Mouse (Mus musculus): Measurements from ENCODE around the gene Kcne2. TPM values are rescaled to one million over a fixed set of nuclear protein-coding genes. Genes with fewer than 3 reads are reported as not detected.

Kcne2 gene
- polyA plus RNA-seq (2016; fragmentation: Nextera tagmentation; extraction: Ambion mirVana) = 0.13 TPM in 1 of 2 replicates, not detected in the other

- no peak for ATAC-seq
- Histone ChIP-seq H3K4me3 (no peak within 1 kb of the TSS), H3K36me3 (no peaks in the 10 kb centered on the region), H3K27me3 (replicated peaks) (peaks cover 23% of the 10 kb centered on the region), H3K9ac (no peak within 1 kb of the TSS), H3K4me2 (no peak within 1 kb of the TSS), H3K9me3 (replicated peaks) (no peaks in the 10 kb centered on the region), H3K27ac (no peak within 1 kb of the TSS), H3K4me1 (no peaks in the 10 kb centered on the region)
- WGBS (ENCODE audit: insufficient replicate concordance) = 58% methylated on average over 10 of the region's 10 CpGs
Observed at GRCm38 (mm10) chr16:92292101-92292500, at the start of gene Kcne2. Gene Kcne2 (plus strand): TSS chr16:92292389.

DNA sequence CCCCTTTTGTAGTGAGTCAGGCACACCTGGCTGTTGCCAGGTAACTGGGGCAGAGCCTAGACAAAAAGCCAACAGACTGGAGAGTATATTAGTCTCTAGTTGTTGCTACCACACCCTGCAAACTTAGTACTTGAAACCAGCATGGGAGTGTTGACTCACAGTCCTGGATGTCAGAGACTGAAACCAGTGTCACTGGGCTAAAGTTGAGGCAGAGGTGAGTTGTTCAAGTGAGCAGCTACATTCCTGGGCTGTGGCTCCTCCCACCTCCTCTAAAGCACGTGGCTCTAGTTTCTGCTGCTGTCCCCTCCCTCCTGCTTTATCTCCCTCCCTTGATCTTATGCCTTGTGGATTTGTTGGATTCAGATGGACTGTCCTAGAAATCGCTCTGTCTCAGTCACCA, 46.3 kb upstream of the Kcne2 start:
- Histone ChIP-seq H3K9ac (no peak overlapping the region), H3K4me3 (no peak overlapping the region), H3K4me2 (no peak overlapping the region), H3K27me3 (replicated peaks) (0 out of 2 replicates have a peak, but pooled peaks cover 5% of the 10 kb centered on the region), H3K4me1 (no peaks in the 10 kb centered on the region), H3K36me3 (no peaks in the 10 kb centered on the region), H3K27ac (no peak overlapping the region), H3K9me3 (replicated peaks) (no peaks in the 10 kb centered on the region)
- WGBS (ENCODE audit: insufficient replicate concordance) = 23% methylated on average over 2 of the region's 2 CpGs
- ATAC-seq = no peak

GRCm38 (mm10) chr16:92246974-92247373, 45.2 kb upstream of the Kcne2 start:
- no peak overlapping the region for H3K4me2 ChIP-seq
- no peak overlapping the region for H3K9ac ChIP-seq
- H3K36me3 ChIP-seq = no peaks in the 10 kb centered on the region
- WGBS (ENCODE audit: insufficient replicate concordance) = 25% methylated on average over 2 of the region's 2 CpGs
- no peaks in the 10 kb centered on the region for H3K4me1 ChIP-seq
- ATAC-seq = no peak
- H3K4me3 ChIP-seq = no peak overlapping the region
- H3K27ac ChIP-seq = no peak overlapping the region
- H3K27me3 ChIP-seq (replicated peaks) = 0 out of 2 replicates have a peak, but pooled peaks cover 4% of the 10 kb centered on the region
- no peaks in the 10 kb centered on the region for H3K9me3 ChIP-seq (replicated peaks)

GRCm38 (mm10) chr16:92247700-92248099, 44.5 kb upstream of the Kcne2 start:
- Histone ChIP-seq H3K36me3 (no peaks in the 10 kb centered on the region), H3K27me3 (replicated peaks) (0 out of 2 replicates have a peak, but pooled peaks cover 4% of the 10 kb centered on the region), H3K4me2 (no peak overlapping the region), H3K4me3 (no peak overlapping the region), H3K27ac (no peak overlapping the region), H3K9me3 (replicated peaks) (no peaks in the 10 kb centered on the region), H3K4me1 (no peaks in the 10 kb centered on the region), H3K9ac (no peak overlapping the region)
- ATAC-seq = no peak
- 59% methylated on average over 11 of the region's 11 CpGs for WGBS (ENCODE audit: insufficient replicate concordance)

DNA sequence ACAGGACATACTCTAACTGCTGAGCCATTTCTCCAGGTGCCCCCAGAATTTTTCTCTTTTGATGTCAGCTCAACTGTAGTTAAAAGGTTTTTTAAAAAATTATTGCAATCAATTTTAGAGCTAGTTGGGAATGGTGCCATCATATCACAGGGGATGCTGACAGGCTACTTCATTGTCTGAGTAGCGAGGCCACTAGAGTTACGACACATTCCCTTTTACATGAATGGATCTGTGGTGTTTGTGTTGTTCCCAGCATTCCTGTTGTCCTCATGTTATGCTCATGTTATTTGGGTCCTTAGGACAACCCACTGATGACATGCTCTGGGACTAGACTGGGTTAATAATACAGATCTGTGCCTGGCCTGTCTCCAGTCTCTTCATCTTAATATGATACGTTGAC, 42.5 kb upstream of the Kcne2 start:
- Histone ChIP-seq H3K27me3 (replicated peaks) (0 out of 2 replicates have a peak, but pooled peaks cover 9% of the 10 kb centered on the region), H3K9ac (no peak overlapping the region), H3K9me3 (replicated peaks) (no peaks in the 10 kb centered on the region), H3K36me3 (no peaks in the 10 kb centered on the region), H3K4me2 (no peak overlapping the region), H3K4me3 (no peak overlapping the region), H3K27ac (no peak overlapping the region), H3K4me1 (no peaks in the 10 kb centered on the region)
- ATAC-seq = no peak
- WGBS (ENCODE audit: insufficient replicate concordance) = 77% methylated on average over 3 of the region's 3 CpGs

DNA sequence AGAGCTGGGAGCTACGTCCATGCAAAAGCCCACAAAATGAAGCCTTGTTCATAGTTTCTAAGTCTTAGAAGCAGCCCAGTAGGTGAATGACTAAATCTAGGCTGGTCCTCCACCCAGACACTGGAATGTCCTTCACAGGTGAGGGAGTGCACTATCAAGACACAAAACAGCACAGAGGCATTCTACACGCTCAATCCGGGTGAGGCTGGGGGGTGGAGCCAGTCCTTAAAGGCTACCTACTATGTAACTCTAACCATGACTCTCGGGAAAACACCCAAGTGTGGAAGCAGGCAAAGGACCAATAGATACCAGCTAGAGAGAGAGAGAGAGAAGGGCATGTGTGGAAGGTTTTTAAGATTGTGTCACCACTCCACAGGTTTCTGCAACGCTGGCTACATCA, 41.7 kb upstream of the Kcne2 start:
- no peak overlapping the region for H3K4me2 ChIP-seq
- H3K9ac ChIP-seq = no peak overlapping the region
- WGBS (ENCODE audit: insufficient replicate concordance) = 65% methylated on average over 5 of the region's 5 CpGs
- no peak for ATAC-seq
- no peaks in the 10 kb centered on the region for H3K4me1 ChIP-seq
- H3K27ac ChIP-seq = no peak overlapping the region
- 0 out of 2 replicates have a peak, but pooled peaks cover 9% of the 10 kb centered on the region for H3K27me3 ChIP-seq (replicated peaks)
- no peaks in the 10 kb centered on the region for H3K9me3 ChIP-seq (replicated peaks)
- H3K36me3 ChIP-seq = no peaks in the 10 kb centered on the region
- no peak overlapping the region for H3K4me3 ChIP-seq

DNA sequence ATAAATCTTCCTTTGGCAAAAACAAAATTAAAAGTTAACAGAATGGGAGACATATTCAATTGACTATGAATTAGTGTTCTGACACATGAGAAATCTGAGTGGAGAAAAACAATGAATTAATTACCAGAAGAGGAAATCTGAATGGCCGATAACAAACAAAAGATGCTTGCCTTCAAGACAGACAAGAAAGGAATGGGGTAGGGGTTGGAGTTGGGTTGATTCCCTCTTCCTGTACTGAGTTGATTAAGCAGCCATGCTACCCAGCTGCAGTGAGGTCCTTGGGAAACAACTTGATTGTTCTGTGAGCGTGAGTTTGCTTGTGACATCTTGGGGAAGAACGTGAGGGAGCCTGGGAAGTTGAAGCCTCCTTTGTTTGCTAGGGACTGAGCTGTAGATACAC, 37.9 kb upstream of the Kcne2 start:
- ATAC-seq = no peak
- H3K27me3 ChIP-seq (replicated peaks) = 0 out of 2 replicates have a peak, but pooled peaks cover 5% of the 10 kb centered on the region
- H3K4me2 ChIP-seq = no peak overlapping the region
- H3K9ac ChIP-seq = no peak overlapping the region
- no peak overlapping the region for H3K4me3 ChIP-seq
- no peaks in the 10 kb centered on the region for H3K9me3 ChIP-seq (replicated peaks)
- no peaks in the 10 kb centered on the region for H3K36me3 ChIP-seq
- no peak overlapping the region for H3K27ac ChIP-seq
- H3K4me1 ChIP-seq = no peaks in the 10 kb centered on the region
- 49% methylated on average over 3 of the region's 3 CpGs for WGBS (ENCODE audit: insufficient replicate concordance)

DNA sequence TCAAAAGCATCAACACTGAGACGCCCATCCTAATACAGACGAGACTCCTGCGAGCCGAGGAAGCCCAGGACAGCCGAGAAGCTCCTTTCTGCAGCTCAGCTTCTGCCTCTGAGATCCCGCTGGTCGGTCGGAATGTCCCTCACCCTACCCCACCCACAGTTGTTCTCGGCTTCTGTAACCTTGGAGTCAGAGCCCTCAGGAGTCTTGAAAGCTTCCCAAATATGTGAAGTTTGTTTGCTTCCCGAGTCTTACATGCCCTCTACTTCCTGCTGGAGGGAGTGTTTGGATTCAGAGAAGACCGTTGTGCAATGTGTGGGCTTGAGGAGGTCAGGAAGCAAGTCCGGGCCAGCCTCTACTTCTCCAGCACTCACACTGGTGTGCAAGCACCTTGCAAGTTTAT, 24.3 kb upstream of the Kcne2 start:
- Histone ChIP-seq H3K27me3 (replicated peaks) (0 out of 2 replicates have a peak, but pooled peaks cover 13% of the 10 kb centered on the region), H3K27ac (no peak overlapping the region), H3K9me3 (replicated peaks) (no peaks in the 10 kb centered on the region), H3K4me1 (no peaks in the 10 kb centered on the region), H3K4me3 (no peak overlapping the region), H3K36me3 (no peaks in the 10 kb centered on the region), H3K9ac (no peak overlapping the region), H3K4me2 (no peak overlapping the region)
- no peak for ATAC-seq
- WGBS (ENCODE audit: insufficient replicate concordance) = 60% methylated on average over 12 of the region's 12 CpGs

DNA sequence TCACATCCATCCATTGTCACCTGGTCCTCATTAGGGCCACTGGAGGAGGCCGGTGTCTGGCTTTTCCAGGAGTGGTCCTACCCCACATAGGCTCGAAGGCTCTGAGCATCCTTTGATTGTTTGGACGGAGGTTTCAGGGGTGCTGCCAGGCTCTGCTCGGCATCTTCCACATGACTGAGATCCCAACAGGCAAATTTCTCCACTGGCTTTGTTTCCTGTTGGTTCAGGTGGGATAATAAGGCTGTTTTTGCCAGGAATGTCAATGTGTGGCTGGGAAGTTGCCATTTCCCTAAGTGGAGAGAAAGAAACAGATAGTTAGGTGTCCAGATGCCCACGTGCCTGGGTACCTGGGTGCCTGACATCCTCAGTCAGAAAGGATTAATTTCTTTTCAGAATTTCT, 17.7 kb upstream of the Kcne2 start:
- Histone ChIP-seq H3K27ac (no peak overlapping the region), H3K4me3 (no peak overlapping the region), H3K9ac (no peak overlapping the region), H3K4me2 (no peak overlapping the region), H3K4me1 (no peaks in the 10 kb centered on the region), H3K27me3 (replicated peaks) (0 out of 2 replicates have a peak, but pooled peaks cover 4% of the 10 kb centered on the region), H3K9me3 (replicated peaks) (no peaks in the 10 kb centered on the region), H3K36me3 (no peaks in the 10 kb centered on the region)
- ATAC-seq = no peak
- 65% methylated on average over 5 of the region's 5 CpGs for WGBS (ENCODE audit: insufficient replicate concordance)

GRCm38 (mm10) chr16:92275526-92275925, 16.7 kb upstream of the Kcne2 start:
- H3K27ac ChIP-seq = no peak overlapping the region
- no peak overlapping the region for H3K4me2 ChIP-seq
- H3K36me3 ChIP-seq = no peaks in the 10 kb centered on the region
- 58% methylated on average over 4 of the region's 4 CpGs for WGBS (ENCODE audit: insufficient replicate concordance)
- H3K4me3 ChIP-seq = no peak overlapping the region
- H3K9me3 ChIP-seq (replicated peaks) = no peaks in the 10 kb centered on the region
- no peaks in the 10 kb centered on the region for H3K4me1 ChIP-seq
- H3K9ac ChIP-seq = no peak overlapping the region
- no peak for ATAC-seq
- H3K27me3 ChIP-seq (replicated peaks) = no peaks in the 10 kb centered on the region

DNA sequence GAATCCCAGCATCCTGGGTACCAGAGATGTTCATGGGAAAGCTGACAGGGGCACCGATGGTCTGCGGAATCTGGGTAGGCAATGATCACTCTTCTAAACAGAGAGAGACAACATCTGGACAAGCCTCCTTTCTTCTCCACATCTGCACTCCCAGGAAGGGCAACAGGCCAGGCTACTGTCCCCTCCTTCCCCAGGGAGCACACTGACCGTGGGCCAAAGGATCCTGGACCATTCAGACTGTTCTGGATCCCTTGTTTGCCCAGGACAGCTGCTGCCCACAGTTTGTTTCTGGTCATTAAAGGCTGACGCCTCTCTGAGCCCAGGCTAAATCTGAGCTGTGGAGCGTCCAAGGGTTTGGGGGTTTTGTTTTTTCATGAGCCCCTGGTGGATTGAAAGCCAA, 9.5 kb upstream of the Kcne2 start:
- H3K9ac ChIP-seq = no peak overlapping the region
- H3K36me3 ChIP-seq = no peaks in the 10 kb centered on the region
- H3K4me3 ChIP-seq = no peak overlapping the region
- 69% methylated on average over 5 of the region's 5 CpGs for WGBS (ENCODE audit: insufficient replicate concordance)
- H3K27ac ChIP-seq = no peak overlapping the region
- no peak overlapping the region for H3K4me2 ChIP-seq
- no peaks in the 10 kb centered on the region for H3K9me3 ChIP-seq (replicated peaks)
- no peak for ATAC-seq
- peaks cover 18% of the 10 kb centered on the region for H3K27me3 ChIP-seq (replicated peaks)
- no peaks in the 10 kb centered on the region for H3K4me1 ChIP-seq

- Histone ChIP-seq H3K4me2 (no peak overlapping the region), H3K27ac (no peak overlapping the region), H3K9ac (no peak overlapping the region), H3K27me3 (replicated peaks) (peaks cover 18% of the 10 kb centered on the region), H3K4me1 (no peaks in the 10 kb centered on the region), H3K4me3 (no peak overlapping the region), H3K36me3 (no peaks in the 10 kb centered on the region), H3K9me3 (replicated peaks) (no peaks in the 10 kb centered on the region)
- 48% methylated on average over 10 of the region's 10 CpGs for WGBS (ENCODE audit: insufficient replicate concordance)
- ATAC-seq = no peak
Observed at GRCm38 (mm10) chr16:92285068-92285467, 7.1 kb upstream of the Kcne2 start.

GRCm38 (mm10) chr16:92286609-92287008, 5.6 kb upstream of the Kcne2 start:
- no peak overlapping the region for H3K4me2 ChIP-seq
- H3K27me3 ChIP-seq (replicated peaks) = peaks cover 18% of the 10 kb centered on the region
- no peaks in the 10 kb centered on the region for H3K9me3 ChIP-seq (replicated peaks)
- no peaks in the 10 kb centered on the region for H3K4me1 ChIP-seq
- no peak overlapping the region for H3K4me3 ChIP-seq
- no peak overlapping the region for H3K9ac ChIP-seq
- H3K27ac ChIP-seq = no peak overlapping the region
- no peak for ATAC-seq
- H3K36me3 ChIP-seq = no peaks in the 10 kb centered on the region
- 12% methylated on average over 7 of the region's 7 CpGs for WGBS (ENCODE audit: insufficient replicate concordance)

Measured in liver, embryonic 12.5 days (tissue).